In genomic region chr10:26973575-26973974, GRCm38 (mm10) we compare ENCODE assay signal across 23 mouse cellular contexts.
"Had no signal": no experiment of that assay in that cellular context is flagged by ENCODE, and none has a peak within 500 bp of the region (broad histone marks: within the 10 kb centered on the region; RNA-seq: fewer than 3 reads in every experiment).

No protein-coding gene starts in this region.

- H3K36me3 ChIP-seq: heart, embryonic 10.5 days; heart, embryonic 12.5 days; hindbrain, embryonic 13.5 days; hindbrain, embryonic 15.5 days; kidney, embryonic 15.5 days; limb, embryonic 13.5 days; limb, embryonic 15.5 days had no signal

- DNase-seq: gastrocnemius, postnatal 14 days; gastrocnemius, postnatal 36 days; heart, adult 18-20 months; heart, postnatal 10 days; heart, postnatal 36 days; kidney, adult 11 months; kidney, adult 2 months; kidney, adult 9 months; kidney, postnatal 14 days; kidney, postnatal 36 days; layer of hippocampus, adult 9-11 months; layer of hippocampus, postnatal 36 days; left cerebral cortex, postnatal 4 days had no signal

- ATAC-seq: hindbrain, postnatal 0 days; intestine, embryonic 16.5 days had no signal

- H3K27me3 ChIP-seq: heart, embryonic 12.5 days; hindbrain, embryonic 13.5 days; hindbrain, embryonic 15.5 days; kidney, embryonic 15.5 days; limb, embryonic 13.5 days; limb, embryonic 15.5 days had no signal

- H3K4me3 ChIP-seq: heart, embryonic 10.5 days; heart, embryonic 12.5 days; hindbrain, embryonic 13.5 days; hindbrain, embryonic 15.5 days; kidney, embryonic 15.5 days; limb, embryonic 13.5 days; limb, embryonic 15.5 days had no signal

- H3K4me1 ChIP-seq: heart, embryonic 10.5 days; heart, embryonic 12.5 days; hindbrain, embryonic 13.5 days; hindbrain, embryonic 15.5 days; kidney, embryonic 15.5 days; limb, embryonic 13.5 days; limb, embryonic 15.5 days had no signal

- H3K9me3 ChIP-seq: heart, embryonic 10.5 days; heart, embryonic 12.5 days; hindbrain, embryonic 13.5 days; hindbrain, embryonic 15.5 days; kidney, embryonic 15.5 days; limb, embryonic 13.5 days; limb, embryonic 15.5 days had no signal

- H3K9ac ChIP-seq: heart, embryonic 12.5 days; hindbrain, embryonic 13.5 days; hindbrain, embryonic 15.5 days; kidney, embryonic 15.5 days; limb, embryonic 13.5 days; limb, embryonic 15.5 days had no signal

- H3K27ac ChIP-seq: heart, embryonic 10.5 days; hindbrain, embryonic 13.5 days; hindbrain, embryonic 15.5 days; hindbrain, postnatal 0 days; kidney, embryonic 15.5 days; kidney, postnatal 0 days; limb, embryonic 13.5 days; limb, embryonic 15.5 days had no signal

- H3K4me2 ChIP-seq: heart, embryonic 12.5 days; hindbrain, embryonic 13.5 days; hindbrain, embryonic 15.5 days; kidney, embryonic 15.5 days; limb, embryonic 13.5 days; limb, embryonic 15.5 days had no signal
